Mouse (Mus musculus): ENCODE results near the gene Clec2h. TPM values are rescaled to one million over a fixed set of nuclear protein-coding genes. Genes with fewer than 3 reads are reported as not detected.
"Not testable (repeated sequence)": the region's sequence is repeated elsewhere in the genome, so short reads cannot be mapped to it uniquely, and the experiment has no call there.

The Clec2h gene
- polyA plus RNA-seq (2016; fragmentation: Nextera tagmentation; extraction: Ambion mirVana), result not detected in 2 replicates

DNA sequence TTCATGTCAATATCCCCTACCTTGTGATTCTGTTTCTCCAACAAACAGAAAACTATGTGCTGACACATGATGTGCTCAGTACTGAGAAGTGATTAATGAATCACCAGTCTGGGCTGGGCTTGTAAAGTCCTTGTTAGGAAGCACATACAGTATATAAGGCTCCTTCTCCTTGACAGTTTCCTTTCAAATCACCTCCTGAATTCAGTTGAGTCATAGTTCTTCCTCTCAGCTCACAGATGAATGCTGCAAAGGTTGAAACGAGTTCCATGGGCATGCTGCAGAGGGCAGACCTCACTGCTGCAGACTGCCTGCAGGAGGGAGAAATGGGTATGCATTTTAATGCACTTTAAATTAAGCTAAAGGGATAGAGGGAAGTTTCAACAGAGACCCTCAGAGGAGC is at the start of gene Clec2h:
Clec2h (plus strand) TSS at position 180 of the 400 bp plus-strand sequence.
- Histone ChIP-seq H3K4me3 (replicated peaks) (no peak within 1 kb of the TSS), H3K27ac (no peak within 1 kb of the TSS), H3K4me2 (no peak within 1 kb of the TSS), H3K9ac (no peak within 1 kb of the TSS), H3K9me3 (no peaks in the 10 kb centered on the region), H3K27me3 (no peaks in the 10 kb centered on the region), H3K4me1 (no peaks in the 10 kb centered on the region), H3K36me3 (replicated peaks) (no peaks in the 10 kb centered on the region)
- no peak for ATAC-seq (ENCODE audit: low FRiP score)
- 15% methylated on average over 1 of the region's 1 CpGs for WGBS

DNA sequence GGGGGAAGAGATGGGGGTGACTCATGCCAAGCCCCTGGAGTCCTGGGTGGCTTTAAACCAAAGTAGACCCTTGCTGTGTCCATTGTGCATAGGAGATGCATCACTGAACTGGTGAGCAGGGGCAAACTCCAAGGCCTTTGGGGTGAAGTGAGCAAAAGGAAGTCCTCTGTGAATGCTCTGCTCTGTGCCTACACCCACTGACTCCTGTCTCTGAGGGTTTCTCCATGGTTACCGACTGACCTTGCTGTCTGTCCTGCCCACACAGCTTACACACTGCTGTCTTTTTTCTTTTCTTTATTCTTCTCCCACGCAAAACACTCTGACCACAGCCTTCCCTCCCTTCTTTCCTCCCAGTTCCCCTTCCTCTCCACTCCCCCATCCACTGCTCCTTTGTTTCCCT is 39.5 kb upstream of the Clec2h start:
- Histone ChIP-seq H3K4me2 (no peak overlapping the region), H3K4me1 (no peaks in the 10 kb centered on the region), H3K9me3 (no peaks in the 10 kb centered on the region), H3K36me3 (replicated peaks) (no peaks in the 10 kb centered on the region), H3K27me3 (no peaks in the 10 kb centered on the region), H3K4me3 (replicated peaks) (no peak overlapping the region), H3K27ac (no peak overlapping the region), H3K9ac (no peak overlapping the region)
- WGBS, result 44% methylated on average over 2 of the region's 2 CpGs
- ATAC-seq (ENCODE audit: low FRiP score), result no peak

DNA sequence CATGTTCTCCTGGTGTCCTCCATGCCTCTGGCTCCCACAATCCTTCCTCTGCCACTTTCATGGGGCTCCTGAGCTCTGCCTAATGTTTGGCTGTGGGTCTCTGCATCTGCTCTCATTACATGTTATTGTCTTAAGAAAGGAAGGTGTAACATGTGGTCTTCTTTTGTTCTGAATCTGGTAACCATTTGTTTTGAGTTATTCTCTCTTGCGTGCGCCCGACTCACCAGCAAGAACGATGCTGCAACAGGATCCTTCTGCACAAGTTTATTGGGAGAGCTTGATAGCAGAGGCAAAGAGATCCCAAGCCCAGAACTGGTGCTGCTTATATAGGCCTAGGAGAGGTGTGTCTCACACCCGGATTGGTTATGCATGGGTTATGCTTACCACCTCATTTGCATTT is 38.8 kb upstream of the Clec2h start, which contains the start of gene Klrb1a:
Klrb1a (minus strand) TSS at position 101 of the 400 bp plus-strand sequence.
- not testable (repeated sequence) for ATAC-seq (ENCODE audit: low FRiP score); H3K27me3 ChIP-seq; H3K9me3 ChIP-seq; H3K36me3 ChIP-seq (replicated peaks); H3K9ac ChIP-seq; H3K27ac ChIP-seq; H3K4me3 ChIP-seq (replicated peaks); H3K4me1 ChIP-seq; H3K4me2 ChIP-seq
- whole genome bisulfite sequencing, result 96% methylated on average over 5 of the region's 5 CpGs

DNA sequence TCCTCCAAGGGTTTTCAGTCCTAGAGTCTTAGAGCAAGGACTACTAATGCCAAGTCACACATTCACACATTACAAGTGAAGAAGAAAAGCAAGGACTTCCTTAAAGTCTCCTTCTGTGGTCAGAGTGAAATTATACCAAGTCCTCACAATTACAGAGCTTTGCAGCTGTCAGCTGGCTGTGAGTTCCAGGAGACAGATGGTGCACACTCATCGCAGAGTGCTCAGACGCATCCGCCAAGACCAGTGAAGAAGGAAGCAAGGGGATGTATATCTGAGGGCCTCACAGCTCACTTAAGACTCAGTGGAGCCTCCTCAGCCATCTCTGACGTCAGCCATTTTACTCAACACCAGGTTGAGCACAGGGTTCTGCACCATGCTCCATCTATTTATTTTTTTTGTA is 37.8 kb upstream of the Clec2h start:
- Histone ChIP-seq H3K4me2 (no peak overlapping the region), H3K9me3 (no peaks in the 10 kb centered on the region), H3K4me3 (replicated peaks) (no peak overlapping the region), H3K27ac (no peak overlapping the region), H3K4me1 (no peaks in the 10 kb centered on the region), H3K36me3 (replicated peaks) (no peaks in the 10 kb centered on the region), H3K27me3 (no peaks in the 10 kb centered on the region), H3K9ac (no peak overlapping the region)
- no peak for ATAC-seq (ENCODE audit: low FRiP score)
- WGBS, result 86% methylated on average over 4 of the region's 4 CpGs

DNA sequence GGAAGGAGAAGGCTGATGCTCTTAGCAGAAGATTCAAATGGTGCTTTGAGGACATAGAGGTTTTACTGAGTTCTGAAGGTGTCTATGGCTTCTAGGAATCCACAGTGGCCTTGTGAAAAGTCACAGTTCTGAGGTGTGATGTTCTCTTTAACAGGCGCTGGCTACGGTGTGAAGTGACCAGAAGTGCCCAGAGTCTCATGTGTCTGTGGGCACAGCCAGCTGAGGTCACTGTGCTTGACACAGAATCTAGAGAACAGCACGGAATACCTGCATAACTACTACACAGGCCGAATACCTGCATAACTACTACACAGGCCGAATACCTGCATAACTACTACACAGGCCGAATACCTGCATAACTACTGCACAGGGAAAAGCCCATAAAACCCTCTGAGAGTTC is 36.9 kb upstream of the Clec2h start:
- H3K9me3 ChIP-seq; H3K27me3 ChIP-seq; H3K4me3 ChIP-seq (replicated peaks); H3K36me3 ChIP-seq (replicated peaks); H3K4me2 ChIP-seq; H3K27ac ChIP-seq; ATAC-seq (ENCODE audit: low FRiP score); H3K4me1 ChIP-seq; H3K9ac ChIP-seq: not testable (repeated sequence)
- 92% methylated on average over 6 of the region's 6 CpGs for WGBS

DNA sequence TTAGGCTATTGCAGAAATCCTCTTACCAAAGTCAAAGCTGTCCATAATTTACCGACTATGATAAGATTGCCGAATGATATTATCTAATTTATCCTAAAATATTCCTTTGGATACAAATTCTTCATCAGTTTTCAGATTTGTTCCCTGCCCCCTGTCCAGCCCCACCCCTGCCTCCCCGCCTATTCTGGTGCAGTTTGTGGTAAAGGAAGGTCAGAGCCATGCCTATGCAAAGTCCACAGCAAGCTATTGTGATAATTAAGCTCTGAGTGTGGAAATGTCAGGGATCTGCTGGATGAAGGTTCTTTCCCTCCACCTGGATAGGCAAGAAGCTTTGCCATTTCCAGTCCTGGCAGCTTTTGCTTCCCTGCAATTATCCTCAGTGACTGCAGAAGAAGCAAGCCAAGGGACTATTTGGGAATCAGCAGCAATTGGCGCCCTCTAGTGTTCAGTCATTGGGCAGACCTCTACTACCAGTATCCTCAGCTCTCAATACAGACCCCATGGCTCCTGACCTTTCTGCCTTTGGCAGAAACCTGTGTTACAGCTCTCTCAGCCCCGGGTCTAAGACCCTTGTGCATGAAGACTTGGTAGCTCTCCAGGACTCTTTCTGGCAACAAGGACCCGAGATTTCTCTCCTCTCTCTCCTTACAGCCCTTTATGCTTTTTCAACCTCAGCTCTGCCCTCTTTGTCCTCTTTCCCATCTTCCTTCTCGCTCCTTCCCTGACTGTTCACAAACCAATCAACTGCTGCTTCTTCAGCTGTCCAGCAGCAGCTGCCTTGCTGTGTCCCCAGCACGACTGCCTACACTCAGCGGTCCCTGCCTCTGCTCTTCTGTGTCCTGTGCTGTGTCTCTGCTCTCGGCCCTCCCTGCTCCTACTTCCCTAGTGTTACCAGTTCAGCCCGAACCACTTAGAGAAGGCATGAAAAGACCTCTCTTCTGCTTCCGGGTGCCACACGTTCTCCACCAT is 32.1 kb upstream of the Clec2h start:
- ATAC-seq (ENCODE audit: low FRiP score), result peak; percentile 88
- not testable (repeated sequence) for H3K36me3 ChIP-seq (replicated peaks)
- WGBS, result 57% methylated on average over 13 of the region's 13 CpGs

DNA sequence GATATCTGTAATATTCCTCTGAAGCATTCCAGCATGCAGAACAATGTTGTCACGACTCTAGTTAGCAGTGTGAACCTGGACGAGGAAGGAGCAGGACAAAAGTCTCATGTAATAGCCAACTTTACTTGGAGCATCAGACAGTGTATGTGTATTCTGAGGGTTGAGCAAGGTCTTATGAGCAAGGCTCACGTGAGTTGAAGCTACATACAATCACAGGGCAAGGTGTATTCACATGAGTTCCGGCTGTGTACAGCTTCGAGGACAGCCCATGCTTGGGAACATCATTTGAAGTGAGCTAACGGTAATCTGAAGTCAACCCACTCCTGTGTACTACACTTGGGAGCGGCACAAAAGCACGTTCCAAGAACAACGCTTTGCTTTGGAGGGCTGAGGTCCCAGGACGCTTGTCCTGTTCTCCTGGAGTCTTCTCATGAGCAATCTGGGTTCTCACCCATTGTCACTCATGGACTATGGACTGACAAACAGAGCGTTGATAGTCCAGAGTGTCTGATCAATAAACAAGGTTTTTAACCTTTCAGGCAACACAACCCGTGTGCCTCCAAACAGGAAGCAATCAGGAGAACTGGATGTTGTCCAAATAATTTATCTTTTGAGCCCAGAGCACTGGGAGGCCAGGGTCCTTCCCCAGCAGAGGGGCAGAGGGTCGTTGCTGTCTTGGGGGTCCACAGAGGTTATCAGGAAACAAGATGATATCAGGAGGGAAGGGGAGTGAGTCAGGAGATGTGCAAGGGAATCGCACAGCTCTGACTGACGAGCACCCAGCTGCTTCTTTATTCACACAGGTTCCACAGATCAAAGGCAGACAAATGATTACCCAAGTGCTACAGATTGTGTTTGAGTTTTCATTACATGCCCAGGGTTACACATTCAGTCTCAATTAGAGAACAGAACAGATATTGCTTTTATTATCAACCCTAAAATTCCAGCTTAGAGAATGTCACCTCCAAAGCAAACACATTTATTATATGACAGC is 31.0 kb upstream of the Clec2h start:
- H3K4me2 ChIP-seq; H3K27ac ChIP-seq; H3K4me3 ChIP-seq (replicated peaks); H3K9me3 ChIP-seq; H3K4me1 ChIP-seq; H3K27me3 ChIP-seq; H3K36me3 ChIP-seq (replicated peaks); ATAC-seq (ENCODE audit: low FRiP score); H3K9ac ChIP-seq: not testable (repeated sequence)
- WGBS, result 83% methylated on average over 15 of the region's 15 CpGs

More for the DNA sequence above, 32.1 kb upstream of the Clec2h start:
- H3K4me3 ChIP-seq (replicated peaks); H3K27ac ChIP-seq; H3K9me3 ChIP-seq; H3K9ac ChIP-seq; H3K4me2 ChIP-seq; H3K27me3 ChIP-seq; H3K4me1 ChIP-seq: not testable (repeated sequence)

DNA sequence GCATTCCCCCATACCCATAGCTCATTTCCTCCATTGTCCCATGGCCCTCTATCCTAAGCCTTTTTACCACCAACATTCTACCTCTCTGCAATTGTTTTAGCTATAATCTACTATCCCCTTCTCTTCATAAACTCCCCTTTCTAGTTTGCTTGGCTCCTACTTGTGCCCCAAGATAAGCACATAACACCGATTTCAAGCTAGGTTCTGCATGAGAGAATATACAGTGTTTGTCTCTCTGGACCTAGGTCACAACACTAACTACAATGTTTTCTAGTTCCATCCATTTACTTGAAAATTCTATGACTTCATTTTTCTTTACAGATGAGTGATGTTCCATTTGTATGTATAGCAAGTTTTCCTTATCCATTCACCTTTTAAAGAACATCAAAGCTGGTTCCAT is 21.5 kb upstream of the Clec2h start:
- Histone ChIP-seq H3K27me3 (no peaks in the 10 kb centered on the region), H3K4me3 (replicated peaks) (no peak overlapping the region), H3K4me2 (no peak overlapping the region), H3K9ac (no peak overlapping the region), H3K9me3 (no peaks in the 10 kb centered on the region), H3K4me1 (no peaks in the 10 kb centered on the region), H3K27ac (no peak overlapping the region), H3K36me3 (replicated peaks) (no peaks in the 10 kb centered on the region)
- WGBS, result 98% methylated on average over 1 of the region's 1 CpGs
- ATAC-seq (ENCODE audit: low FRiP score), result no peak

DNA sequence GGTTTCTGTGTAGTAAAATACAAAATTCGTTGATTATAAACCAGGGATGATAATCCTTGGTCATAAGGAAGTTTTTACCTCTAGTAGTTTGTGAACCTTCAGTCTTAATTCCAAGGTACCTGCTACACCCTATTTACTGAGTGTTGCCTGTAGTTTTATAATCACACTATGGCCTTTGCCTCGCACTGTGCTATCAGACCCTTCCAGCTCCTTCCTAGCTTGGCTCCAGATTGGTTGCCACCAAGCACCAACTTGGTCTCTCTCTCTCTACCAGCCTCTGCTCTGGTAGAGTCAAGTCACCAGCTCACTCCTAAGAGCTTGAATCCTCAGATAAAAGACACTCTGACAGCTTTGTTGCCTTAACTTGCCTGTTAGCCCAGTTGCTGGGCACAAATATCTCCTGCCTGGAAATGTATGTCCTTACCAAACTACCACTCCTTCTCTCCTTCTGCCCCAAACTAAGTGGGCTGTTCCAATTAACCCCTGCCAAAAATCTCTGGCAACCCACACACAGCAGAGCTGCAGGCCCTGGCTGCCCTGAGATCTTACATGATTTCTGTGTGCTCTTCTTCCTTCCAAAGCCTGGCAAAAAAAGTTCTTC is 21.0 kb upstream of the Clec2h start:
- Histone ChIP-seq H3K9ac (no peak overlapping the region), H3K36me3 (replicated peaks) (no peaks in the 10 kb centered on the region), H3K4me3 (replicated peaks) (no peak overlapping the region), H3K9me3 (no peaks in the 10 kb centered on the region), H3K27me3 (no peaks in the 10 kb centered on the region), H3K4me1 (no peaks in the 10 kb centered on the region), H3K27ac (no peak overlapping the region), H3K4me2 (no peak overlapping the region)
- ATAC-seq (ENCODE audit: low FRiP score), result no peak
- 85% methylated on average over 2 of the region's 2 CpGs for WGBS

DNA sequence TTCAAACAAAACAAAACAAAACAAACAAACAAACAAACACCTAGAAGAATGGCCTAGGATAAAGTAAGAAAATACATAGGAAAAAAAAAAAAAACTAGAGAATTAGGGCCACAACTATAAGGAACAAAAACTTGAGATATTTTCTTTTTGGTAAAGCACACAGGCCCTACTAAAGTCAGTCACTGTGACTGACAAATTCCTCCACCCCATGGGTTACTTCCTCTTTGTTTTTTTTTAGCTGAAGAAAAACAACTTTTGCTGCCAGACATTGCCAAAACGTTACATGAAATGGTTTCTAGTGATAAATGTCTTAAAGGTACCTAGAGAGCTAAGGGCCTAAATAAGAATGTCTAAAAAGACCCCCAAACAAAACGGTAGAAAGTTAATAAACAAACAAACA is 18.2 kb upstream of the Clec2h start:
- Histone ChIP-seq H3K4me2 (no peak overlapping the region), H3K36me3 (replicated peaks) (no peaks in the 10 kb centered on the region), H3K4me1 (no peaks in the 10 kb centered on the region), H3K9me3 (no peaks in the 10 kb centered on the region), H3K9ac (no peak overlapping the region), H3K27me3 (no peaks in the 10 kb centered on the region), H3K4me3 (replicated peaks) (no peak overlapping the region), H3K27ac (no peak overlapping the region)
- no peak for ATAC-seq (ENCODE audit: low FRiP score)
- WGBS, result 62% methylated on average over 2 of the region's 2 CpGs

DNA sequence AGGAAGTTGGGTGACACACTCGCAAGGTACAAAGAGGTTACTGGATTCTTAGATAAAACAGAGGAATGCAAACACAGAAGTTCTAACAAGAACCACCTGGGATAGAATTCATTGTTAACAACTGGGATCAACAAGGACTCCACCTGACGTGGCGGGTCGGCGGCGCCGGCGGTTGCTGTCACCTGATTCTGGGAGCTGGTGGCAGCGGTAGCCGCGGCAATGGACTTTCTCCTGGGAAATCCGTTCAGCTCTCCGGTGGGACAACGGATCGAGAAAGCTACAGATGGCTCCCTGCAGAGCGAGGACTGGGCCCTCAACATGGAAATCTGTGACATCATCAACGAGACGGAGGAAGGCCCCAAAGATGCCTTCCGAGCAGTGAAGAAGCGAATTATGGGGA is 17.5 kb upstream of the Clec2h start:
- H3K27ac ChIP-seq; H3K36me3 ChIP-seq (replicated peaks); H3K4me2 ChIP-seq; H3K4me1 ChIP-seq; H3K9ac ChIP-seq; H3K9me3 ChIP-seq; H3K27me3 ChIP-seq; ATAC-seq (ENCODE audit: low FRiP score); H3K4me3 ChIP-seq (replicated peaks): not testable (repeated sequence)
- 97% methylated on average over 20 of the region's 20 CpGs for WGBS

DNA sequence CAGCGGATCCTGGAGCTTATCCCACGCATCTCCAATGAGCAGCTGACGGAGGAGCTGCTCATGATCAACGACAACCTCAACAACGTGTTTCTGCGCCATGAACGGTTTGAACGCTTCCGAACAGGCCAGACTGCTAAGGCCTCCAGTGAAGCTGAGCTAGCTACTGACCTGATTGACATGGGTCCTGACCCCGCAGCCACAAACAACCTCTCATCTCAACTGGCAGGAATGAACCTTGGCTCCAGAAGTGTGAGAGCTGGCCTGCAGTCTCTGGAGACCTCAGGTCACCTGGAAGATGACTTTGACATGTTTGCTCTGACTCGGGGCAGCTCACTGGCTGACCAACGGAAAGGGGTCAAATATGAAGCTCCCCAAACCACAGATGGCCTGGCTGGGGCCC is 16.5 kb upstream of the Clec2h start:
- 95% methylated on average over 12 of the region's 12 CpGs for WGBS
- H3K27me3 ChIP-seq; H3K9ac ChIP-seq; ATAC-seq (ENCODE audit: low FRiP score); H3K4me1 ChIP-seq; H3K36me3 ChIP-seq (replicated peaks); H3K4me3 ChIP-seq (replicated peaks); H3K27ac ChIP-seq; H3K4me2 ChIP-seq; H3K9me3 ChIP-seq: not testable (repeated sequence)
